Comparison of ENCODE assay signal across 11 mouse cellular contexts in the genomic region with DNA sequence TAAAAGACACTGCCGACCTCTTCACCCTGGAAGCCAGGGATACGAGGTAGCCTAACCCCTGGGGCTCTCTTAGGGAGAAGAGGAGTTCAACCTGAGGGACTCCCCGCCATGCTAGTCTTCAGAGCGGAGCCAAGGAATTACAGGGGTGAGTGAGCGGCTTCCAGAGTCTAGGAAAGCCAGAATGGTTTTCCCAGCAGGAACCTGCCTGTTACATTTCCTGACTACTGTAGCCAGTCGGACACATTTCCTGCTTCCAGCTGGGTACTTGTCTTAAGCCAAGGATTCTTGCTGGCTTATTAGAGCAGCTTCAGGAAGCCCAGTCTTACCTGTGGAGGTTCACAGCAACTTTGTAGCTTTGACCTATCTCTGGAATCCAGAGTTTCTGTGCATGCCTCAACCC. TPM values are rescaled to one million over a fixed set of nuclear protein-coding genes. Genes with fewer than 3 reads are reported as not detected.
DNase-seq lines count a peak whose midpoint lies in the region; ATAC-seq lines count a peak whose summit lies in the region.
"Had no signal": no experiment of that assay in that cellular context is flagged by ENCODE, and none has a peak within 500 bp of the region (broad histone marks: within the 10 kb centered on the region; RNA-seq: fewer than 3 reads in every experiment).

No protein-coding gene starts in this region.

- no peak for DNase-seq in heart, postnatal 14 days
- DNase-seq in midbrain, embryonic 14.5 days: no peak
- DNase-seq in embryonic facial prominence, embryonic 14.5 days (ENCODE audit: low spot score): peak; percentile 47
- DNase-seq in left cerebral cortex, postnatal 25 days (ENCODE audit: low spot score in 2 of 2): no peak
- DNase-seq: adrenal gland, postnatal 36 days; lung, postnatal 10 days; thymus, postnatal 4 days had no signal

- H3K27me3 ChIP-seq in heart, embryonic 15.5 days: no peaks in the 10 kb centered on the region
- H3K27me3 ChIP-seq in midbrain, embryonic 13.5 days: no peaks in the 10 kb centered on the region
- no peaks in the 10 kb centered on the region for H3K27me3 ChIP-seq in midbrain, embryonic 14.5 days (ENCODE audit: control insufficient read depth, insufficient read depth, low read length)
- H3K27me3 ChIP-seq in embryonic facial prominence, embryonic 14.5 days (replicated peaks; ENCODE audit: control insufficient read depth, insufficient read depth, low read length): no peaks in the 10 kb centered on the region
- H3K27me3 ChIP-seq: hindbrain, embryonic 12.5 days had no signal

- no peaks in the 10 kb centered on the region for H3K36me3 ChIP-seq in heart, embryonic 15.5 days
- no peaks in the 10 kb centered on the region for H3K36me3 ChIP-seq in midbrain, embryonic 13.5 days
- H3K36me3 ChIP-seq in midbrain, embryonic 14.5 days (ENCODE audit: control insufficient read depth, insufficient read depth, low read length): no peaks in the 10 kb centered on the region
- no peaks in the 10 kb centered on the region for H3K36me3 ChIP-seq in embryonic facial prominence, embryonic 14.5 days (ENCODE audit: control insufficient read depth, insufficient read depth, low read length)
- H3K36me3 ChIP-seq: hindbrain, embryonic 12.5 days had no signal

- ATAC-seq in heart, embryonic 15.5 days (replicated peaks; ENCODE audit: insufficient number of reproducible peaks, insufficient read depth, low FRiP score, low read depth): no peak
- 0 out of 2 replicates have a peak, but pooled peaks have one; percentile 2 for ATAC-seq in midbrain, embryonic 13.5 days
- no peak for ATAC-seq in midbrain, embryonic 14.5 days (ENCODE audit: low FRiP score, low TSS enrichment)
- no peak for ATAC-seq in embryonic facial prominence, embryonic 14.5 days (ENCODE audit: low read depth)
- no peak for ATAC-seq in megakaryocyte, adult 5-6 weeks (ENCODE audit: poor library complexity, severe bottlenecking)

- 70% methylated on average over 6 of the region's 6 CpGs for WGBS in heart, embryonic 15.5 days
- WGBS in midbrain, embryonic 13.5 days: 44% methylated on average over 6 of the region's 6 CpGs
- 46% methylated on average over 6 of the region's 6 CpGs for WGBS in midbrain, embryonic 14.5 days
- WGBS in embryonic facial prominence, embryonic 14.5 days: 28% methylated on average over 6 of the region's 6 CpGs

- H3K9me3 ChIP-seq in heart, embryonic 15.5 days (replicated peaks): no peaks in the 10 kb centered on the region
- H3K9me3 ChIP-seq in midbrain, embryonic 13.5 days: no peaks in the 10 kb centered on the region
- H3K9me3 ChIP-seq in midbrain, embryonic 14.5 days (ENCODE audit: control insufficient read depth, low read length): no peaks in the 10 kb centered on the region
- H3K9me3 ChIP-seq in embryonic facial prominence, embryonic 14.5 days (ENCODE audit: control insufficient read depth, low read length): no peaks in the 10 kb centered on the region
- H3K9me3 ChIP-seq: hindbrain, embryonic 12.5 days had no signal

- H3K9ac ChIP-seq in heart, embryonic 15.5 days: no peak overlapping the region
- H3K9ac ChIP-seq in midbrain, embryonic 13.5 days (replicated peaks): no peak overlapping the region; the same call in 1 of the 2 replicates
- H3K9ac ChIP-seq in midbrain, embryonic 14.5 days (replicated peaks; ENCODE audit: low read length): no peak overlapping the region
- H3K9ac ChIP-seq in embryonic facial prominence, embryonic 14.5 days (ENCODE audit: low read depth, low read length): no peak overlapping the region
- H3K9ac ChIP-seq: hindbrain, embryonic 12.5 days had no signal

- no peak overlapping the region for H3K4me3 ChIP-seq in heart, embryonic 15.5 days
- H3K4me3 ChIP-seq in midbrain, embryonic 13.5 days (replicated peaks): no peak overlapping the region
- no peak overlapping the region for H3K4me3 ChIP-seq in midbrain, embryonic 14.5 days (replicated peaks; ENCODE audit: low read depth, low read length)
- H3K4me3 ChIP-seq in embryonic facial prominence, embryonic 14.5 days (ENCODE audit: low read depth, low read length): no peak overlapping the region
- H3K4me3 ChIP-seq: hindbrain, embryonic 12.5 days had no signal

- intact Hi-C loops in heart, postnatal 14 days (cut with DNase I): loop anchor here (2.0 to 5.0 kb wide), 3 partner anchors 49 to 221 kb away; no protein-coding TSS in a partner anchor
- intact Hi-C loops in left cerebral cortex, postnatal 25 days (cut with DNase I): loop anchor here (5.0 kb wide), 1 partner anchor 221 kb away; no protein-coding TSS in a partner anchor

- peaks cover 46% of the 10 kb centered on the region for H3K4me1 ChIP-seq in heart, embryonic 15.5 days (replicated peaks)
- H3K4me1 ChIP-seq in midbrain, embryonic 13.5 days (replicated peaks): peaks cover 39% of the 10 kb centered on the region
- H3K4me1 ChIP-seq in midbrain, embryonic 14.5 days (ENCODE audit: control insufficient read depth, insufficient read depth, low read length): peaks cover 10% of the 10 kb centered on the region; the same call in 1 of the 2 replicates
- peaks cover 22% of the 10 kb centered on the region for H3K4me1 ChIP-seq in embryonic facial prominence, embryonic 14.5 days (ENCODE audit: control insufficient read depth, insufficient read depth, low read length)

- no peak overlapping the region for H3K4me2 ChIP-seq in heart, embryonic 15.5 days
- no peak overlapping the region for H3K4me2 ChIP-seq in midbrain, embryonic 13.5 days (replicated peaks)
- H3K4me2 ChIP-seq in midbrain, embryonic 14.5 days (ENCODE audit: low read length): no peak overlapping the region
- H3K4me2 ChIP-seq in embryonic facial prominence, embryonic 14.5 days (ENCODE audit: low read depth, low read length): no peak overlapping the region
- H3K4me2 ChIP-seq: hindbrain, embryonic 12.5 days had no signal

- 0 out of 2 replicates have a peak overlapping the region, but pooled peaks have one; percentile 15 for H3K27ac ChIP-seq in heart, embryonic 15.5 days
- H3K27ac ChIP-seq in midbrain, embryonic 13.5 days: no peak overlapping the region
- no peak overlapping the region for H3K27ac ChIP-seq in midbrain, embryonic 14.5 days (replicated peaks; ENCODE audit: low read depth, low read length)
- no peak overlapping the region; the same call in 1 of the 2 replicates for H3K27ac ChIP-seq in embryonic facial prominence, embryonic 14.5 days (replicated peaks; ENCODE audit: low read depth, low read length)
- H3K27ac ChIP-seq: hindbrain, embryonic 12.5 days had no signal

RNA-seq across cellular contexts. Expression of gene Col18a1, which starts 34.8 kb away (rescaled TPM):
- polyA plus RNA-seq in heart, embryonic 15.5 days (2015; fragmentation: Nextera tagmentation; extraction: Ambion mirVana): 108 and 136 TPM in 2 replicates
- total RNA-seq in heart, postnatal 14 days (2021): 10 to 100 TPM; 30.0 to 31.8 TPM
- 32.8 and 39.6 TPM in 2 replicates for polyA plus RNA-seq in midbrain, embryonic 13.5 days (2015; fragmentation: Nextera tagmentation; extraction: Ambion mirVana)
- 8.5 and 33.0 TPM in 2 replicates for polyA plus RNA-seq in midbrain, embryonic 14.5 days (2014; fragmentation: Nextera tagmentation; extraction: Ambion mirVana)
- 77.8 and 94.5 TPM in 2 replicates for polyA plus RNA-seq in embryonic facial prominence, embryonic 14.5 days (2014; fragmentation: Nextera tagmentation; extraction: Ambion mirVana)
- total RNA-seq in megakaryocyte, adult 5-6 weeks (2015): 0.09 TPM in 1 of 2 replicates, not detected in the other
- not detected in 2 replicates for total RNA-seq in megakaryocyte, adult 5-6 weeks (2017)
- 1 to 10 TPM; 4.0 to 5.3 TPM for total RNA-seq in left cerebral cortex, postnatal 25 days (2021)
